Mouse (Mus musculus): Measurements from ENCODE around the gene Wdr74. TPM values are rescaled to one million over a fixed set of nuclear protein-coding genes. Genes with fewer than 3 reads are reported as not detected.

The Wdr74 gene
- polyA plus RNA-seq (2015; fragmentation: Nextera tagmentation; extraction: Ambion mirVana) = 36.0 and 36.8 TPM in 2 replicates

DNA sequence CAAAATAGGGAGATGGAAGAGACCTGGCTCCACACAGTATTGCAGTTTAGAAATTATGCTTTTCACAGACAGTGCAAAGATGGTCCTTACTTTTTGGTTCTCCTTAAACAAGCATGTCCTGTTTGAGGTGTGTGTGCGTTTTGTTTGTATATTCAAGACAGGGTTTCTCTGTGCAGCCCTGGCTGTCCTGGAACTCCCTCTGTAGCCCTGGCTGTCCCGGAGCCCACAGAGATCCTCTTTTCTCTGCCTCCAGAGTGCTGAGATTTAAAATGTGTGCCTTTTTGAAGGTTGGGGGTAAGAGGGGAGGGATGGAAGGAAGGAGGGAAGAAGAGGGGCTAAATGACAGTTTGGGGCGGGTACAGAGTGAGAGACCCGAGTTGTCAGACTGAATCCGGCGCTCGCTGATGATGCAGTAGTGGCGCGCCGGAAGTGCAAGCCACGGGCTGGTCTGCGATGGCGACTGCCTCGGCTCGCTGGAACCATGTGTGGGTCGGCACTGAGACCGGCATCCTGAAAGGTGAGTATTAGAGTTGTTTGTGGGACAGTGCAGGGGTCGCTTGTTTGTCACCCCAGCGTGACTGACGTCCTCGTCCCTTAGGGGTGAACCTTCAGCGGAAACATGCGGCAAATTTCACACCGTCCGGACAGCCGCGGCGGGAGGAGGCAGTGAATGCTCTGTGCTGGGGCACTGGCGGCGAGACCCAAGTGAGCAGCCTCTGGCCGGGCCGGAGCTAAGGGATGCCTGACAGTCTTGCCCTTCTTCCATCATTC, at the start of gene Wdr74:
Wdr74 (plus strand) TSS at position 439 of the 771 bp plus-strand sequence.
- under 1% methylated on average over 32 of the region's 32 CpGs for WGBS (ENCODE audit: insufficient replicate concordance)
- Histone ChIP-seq H3K9ac (replicated peaks) (peak within 1 kb of the TSS; percentile 84), H3K27me3 (ENCODE audit: insufficient read depth, low read length) (no peaks in the 10 kb centered on the region), H3K4me1 (ENCODE audit: insufficient read depth) (peaks cover 6% of the 10 kb centered on the region), H3K27ac (ENCODE audit: low read depth) (peak within 1 kb of the TSS; percentile 73), H3K9me3 (ENCODE audit: low read length) (no peaks in the 10 kb centered on the region), H3K4me2 (ENCODE audit: low read depth, low read length) (peak within 1 kb of the TSS; percentile 88), H3K36me3 (replicated peaks; ENCODE audit: insufficient read depth, low read length) (peaks cover 30% of the 10 kb centered on the region), H3K4me3 (ENCODE audit: low read depth, low read length) (peak within 1 kb of the TSS; percentile 83)
- TF ChIP-seq CTCF (IDR thresholded peaks at IDR 0.05; ENCODE audit: low read depth) = no peak
- TF ChIP-seq EP300 (IDR thresholded peaks at IDR 0.05; ENCODE audit: low read depth) = no peak
- peak; percentile 95 for ATAC-seq
- DNase-seq = peak; percentile 92

DNA sequence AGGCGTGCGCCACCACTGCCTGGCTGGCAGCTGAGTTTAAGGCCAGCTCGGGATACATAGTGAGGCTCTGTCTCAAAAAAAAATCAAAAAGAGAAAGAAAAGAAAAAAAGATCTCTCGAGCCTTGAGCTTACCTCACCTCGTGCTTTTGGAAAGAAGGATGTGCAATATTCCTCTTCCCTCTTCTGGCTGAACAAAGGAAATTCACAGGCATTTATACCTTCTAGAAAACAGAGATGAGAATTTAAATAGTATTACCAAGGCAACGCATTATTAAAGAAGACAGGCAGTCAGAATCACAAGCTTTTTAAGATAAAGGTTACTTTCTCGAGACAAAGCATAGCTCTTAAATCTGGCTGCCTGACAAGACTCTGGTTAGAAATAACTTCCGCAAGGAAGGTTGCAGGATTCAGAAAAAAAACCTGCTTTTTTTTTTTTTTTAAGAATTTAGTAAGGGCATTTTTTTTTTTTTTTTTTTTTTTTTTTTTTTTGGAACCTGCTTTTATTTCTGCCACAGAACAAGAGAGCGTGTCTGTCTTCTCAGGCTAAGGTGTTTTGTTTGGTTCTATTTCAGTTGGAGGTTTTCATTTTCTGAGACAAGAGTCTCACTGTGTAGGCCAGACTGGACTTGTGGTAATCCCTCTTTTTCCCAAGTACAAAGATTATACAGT, 43.6 kb upstream of the Wdr74 start:
- H3K36me3 ChIP-seq (replicated peaks; ENCODE audit: insufficient read depth, low read length) = no peaks in the 10 kb centered on the region
- no peak overlapping the region for H3K9ac ChIP-seq (replicated peaks)
- H3K27ac ChIP-seq (ENCODE audit: low read depth) = no peak overlapping the region
- no peaks in the 10 kb centered on the region for H3K27me3 ChIP-seq (ENCODE audit: insufficient read depth, low read length)
- no peak for TF ChIP-seq CTCF (IDR thresholded peaks at IDR 0.05; ENCODE audit: low read depth)
- TF ChIP-seq EP300 (IDR thresholded peaks at IDR 0.05; ENCODE audit: low read depth) = no peak
- peaks cover 5% of the 10 kb centered on the region for H3K4me1 ChIP-seq (ENCODE audit: insufficient read depth)
- no peak for DNase-seq
- no peak for ATAC-seq
- H3K4me2 ChIP-seq (ENCODE audit: low read depth, low read length) = no peak overlapping the region
- no peak overlapping the region for H3K4me3 ChIP-seq (ENCODE audit: low read depth, low read length)
- WGBS (ENCODE audit: insufficient replicate concordance) = 64% methylated on average over 9 of the region's 9 CpGs
- no peaks in the 10 kb centered on the region for H3K9me3 ChIP-seq (ENCODE audit: low read length)

DNA sequence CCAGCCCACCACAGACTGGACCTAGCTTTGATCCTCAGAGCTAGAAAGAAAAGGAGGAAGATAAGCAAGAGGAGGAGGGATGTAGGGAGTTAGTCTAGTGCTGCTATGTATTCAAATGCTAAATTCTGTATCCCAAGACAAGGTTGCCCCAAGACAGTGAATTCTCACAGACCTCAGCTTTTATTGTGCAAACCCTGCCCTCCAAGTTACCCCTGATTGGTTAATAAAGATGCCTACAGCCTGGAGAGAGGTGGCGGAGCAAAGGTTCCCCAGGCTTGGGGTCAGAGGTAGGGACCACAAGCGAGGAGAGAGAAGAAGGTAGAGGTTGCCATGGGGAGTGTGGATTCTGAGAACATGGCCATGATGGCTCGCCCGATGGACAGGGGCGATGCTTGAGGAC, 42.9 kb upstream of the Wdr74 start:
- 74% methylated on average over 5 of the region's 5 CpGs for WGBS (ENCODE audit: insufficient replicate concordance)

DNA sequence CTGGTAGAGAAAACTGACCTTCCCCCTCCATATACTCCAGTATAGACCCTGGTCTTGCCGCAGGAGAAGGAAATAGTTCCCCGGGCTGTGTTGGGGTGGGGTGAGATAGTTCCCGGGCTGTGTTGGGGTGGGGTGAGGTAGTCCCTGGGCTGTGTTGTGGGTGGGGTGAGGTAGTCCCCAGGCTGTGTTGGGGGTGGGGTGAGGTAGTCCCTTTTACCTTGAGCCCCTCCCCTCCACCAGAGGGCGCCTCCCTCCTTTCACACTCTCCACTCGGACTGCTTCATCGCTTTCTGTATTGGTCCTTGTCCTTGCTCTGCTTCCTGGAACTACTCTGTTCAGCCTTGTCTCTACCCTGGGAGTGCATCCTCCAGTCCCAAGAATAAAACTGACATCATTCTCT, 40.3 kb upstream of the Wdr74 start:
- H3K36me3 ChIP-seq (replicated peaks; ENCODE audit: insufficient read depth, low read length) = no peaks in the 10 kb centered on the region
- TF ChIP-seq EP300 (IDR thresholded peaks at IDR 0.05; ENCODE audit: low read depth) (no peak), CTCF (IDR thresholded peaks at IDR 0.05; ENCODE audit: low read depth) (peak; percentile 69)
- H3K4me3 ChIP-seq (ENCODE audit: low read depth, low read length) = no peak overlapping the region
- H3K9me3 ChIP-seq (ENCODE audit: low read length) = no peaks in the 10 kb centered on the region
- DNase-seq = peak; percentile 71
- WGBS (ENCODE audit: insufficient replicate concordance) = 27% methylated on average over 6 of the region's 6 CpGs
- no peak overlapping the region for H3K9ac ChIP-seq (replicated peaks)
- peaks cover 5% of the 10 kb centered on the region for H3K4me1 ChIP-seq (ENCODE audit: insufficient read depth)
- H3K27me3 ChIP-seq (ENCODE audit: insufficient read depth, low read length) = no peaks in the 10 kb centered on the region
- H3K4me2 ChIP-seq (ENCODE audit: low read depth, low read length) = peak overlapping the region; percentile 14; the same call in 1 of the 2 replicates
- no peak overlapping the region for H3K27ac ChIP-seq (ENCODE audit: low read depth)
- ATAC-seq = peak; percentile 66

More for the DNA sequence above, 42.9 kb upstream of the Wdr74 start:
- ATAC-seq = no peak
- Histone ChIP-seq H3K4me3 (ENCODE audit: low read depth, low read length) (no peak overlapping the region), H3K9ac (replicated peaks) (no peak overlapping the region), H3K36me3 (replicated peaks; ENCODE audit: insufficient read depth, low read length) (no peaks in the 10 kb centered on the region), H3K4me1 (ENCODE audit: insufficient read depth) (peaks cover 5% of the 10 kb centered on the region), H3K4me2 (ENCODE audit: low read depth, low read length) (no peak overlapping the region), H3K27me3 (ENCODE audit: insufficient read depth, low read length) (no peaks in the 10 kb centered on the region), H3K27ac (ENCODE audit: low read depth) (no peak overlapping the region), H3K9me3 (ENCODE audit: low read length) (no peaks in the 10 kb centered on the region)
- TF ChIP-seq EP300 (IDR thresholded peaks at IDR 0.05; ENCODE audit: low read depth) (no peak), CTCF (IDR thresholded peaks at IDR 0.05; ENCODE audit: low read depth) (no peak)
- no peak for DNase-seq

DNA sequence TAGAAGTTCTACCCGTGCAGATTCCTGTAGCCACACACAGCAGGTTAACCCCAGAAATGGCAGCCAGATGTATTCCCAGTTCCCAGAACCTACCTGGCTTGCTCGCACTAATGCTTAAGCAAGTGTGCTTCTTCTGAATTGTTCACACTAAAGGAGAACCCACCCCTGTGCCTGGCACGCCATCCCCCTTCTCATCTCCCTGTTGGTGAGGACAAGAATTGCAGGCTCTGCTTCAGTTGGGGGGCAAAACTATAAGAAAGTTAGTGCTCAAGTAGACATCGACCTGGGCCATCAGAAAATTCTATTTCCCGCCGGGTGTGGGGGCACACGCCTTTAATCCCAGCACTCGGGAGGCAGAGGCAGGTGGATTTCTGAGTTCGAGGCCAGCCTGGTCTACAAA, 36.0 kb upstream of the Wdr74 start:
- peaks cover 5% of the 10 kb centered on the region for H3K4me1 ChIP-seq (ENCODE audit: insufficient read depth)
- H3K9me3 ChIP-seq (ENCODE audit: low read length) = no peaks in the 10 kb centered on the region
- ATAC-seq (no peak), DNase-seq (no peak)
- no peak overlapping the region for H3K4me3 ChIP-seq (ENCODE audit: low read depth, low read length)
- H3K27ac ChIP-seq (ENCODE audit: low read depth) = no peak overlapping the region
- no peak overlapping the region for H3K4me2 ChIP-seq (ENCODE audit: low read depth, low read length)
- no peak overlapping the region for H3K9ac ChIP-seq (replicated peaks)
- TF ChIP-seq EP300 (IDR thresholded peaks at IDR 0.05; ENCODE audit: low read depth) (no peak), CTCF (IDR thresholded peaks at IDR 0.05; ENCODE audit: low read depth) (0 out of 2 replicates have a peak, but pooled peaks have one; percentile 23)
- WGBS (ENCODE audit: insufficient replicate concordance) = 77% methylated on average over 8 of the region's 9 CpGs
- H3K36me3 ChIP-seq (replicated peaks; ENCODE audit: insufficient read depth, low read length) = no peaks in the 10 kb centered on the region
- H3K27me3 ChIP-seq (ENCODE audit: insufficient read depth, low read length) = no peaks in the 10 kb centered on the region

DNA sequence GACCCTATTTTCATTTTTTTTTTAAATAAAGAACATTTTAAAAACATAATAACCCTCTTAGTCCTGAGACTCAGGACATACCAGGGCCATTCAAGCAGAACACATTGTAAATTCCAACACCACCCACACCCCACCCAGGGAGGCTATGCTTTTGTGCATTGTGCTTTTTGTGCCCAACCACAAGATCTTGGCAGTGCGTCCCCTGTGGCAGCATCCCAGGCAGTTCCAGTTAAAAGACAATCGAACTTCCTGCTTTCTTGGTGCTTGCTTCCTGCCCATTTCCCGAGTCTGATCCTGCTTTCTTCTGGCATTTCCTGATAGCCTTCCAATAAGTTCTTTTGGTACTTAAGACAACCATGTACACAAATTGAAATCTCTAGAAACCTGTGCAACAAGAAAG, 33.2 kb upstream of the Wdr74 start:
- H3K4me3 ChIP-seq (ENCODE audit: low read depth, low read length) = no peak overlapping the region
- peaks cover 9% of the 10 kb centered on the region for H3K36me3 ChIP-seq (replicated peaks; ENCODE audit: insufficient read depth, low read length)
- 0 out of 2 replicates have a peak, but pooled peaks cover 2% of the 10 kb centered on the region for H3K4me1 ChIP-seq (ENCODE audit: insufficient read depth)
- no peaks in the 10 kb centered on the region for H3K27me3 ChIP-seq (ENCODE audit: insufficient read depth, low read length)
- no peak overlapping the region for H3K4me2 ChIP-seq (ENCODE audit: low read depth, low read length)
- 36% methylated on average over 3 of the region's 3 CpGs for WGBS (ENCODE audit: insufficient replicate concordance)
- H3K9ac ChIP-seq (replicated peaks) = no peak overlapping the region
- ATAC-seq = no peak
- peak; percentile 47; the same call in 1 of the 2 replicates for TF ChIP-seq EP300 (IDR thresholded peaks at IDR 0.05; ENCODE audit: low read depth)
- 0 out of 2 replicates have a peak, but pooled peaks have one; percentile 10 for TF ChIP-seq CTCF (IDR thresholded peaks at IDR 0.05; ENCODE audit: low read depth)
- no peak overlapping the region for H3K27ac ChIP-seq (ENCODE audit: low read depth)
- DNase-seq = no peak
- no peaks in the 10 kb centered on the region for H3K9me3 ChIP-seq (ENCODE audit: low read length)

Measured in liver, postnatal 0 days (tissue).